Mouse (Mus musculus): Measurements from ENCODE around the gene Nfic.

DNA sequence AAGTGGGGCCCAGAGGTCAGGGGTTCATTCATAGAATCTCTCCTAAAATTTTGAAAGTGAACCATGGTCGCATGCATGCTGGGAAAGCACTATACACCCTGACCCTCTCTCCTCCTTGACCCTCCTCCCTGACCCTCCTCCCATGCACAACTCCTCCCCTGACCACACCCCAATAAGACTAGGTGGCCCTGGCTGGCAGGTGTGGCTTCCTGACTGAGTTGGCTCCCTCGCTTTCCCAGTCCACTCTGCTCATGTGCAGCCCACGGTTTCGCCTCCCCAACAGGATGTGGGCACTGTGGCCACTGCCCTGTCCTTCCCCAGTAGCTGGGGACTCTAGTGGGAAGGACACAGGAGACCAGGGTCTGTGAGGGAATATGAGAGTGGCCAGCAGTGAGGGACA lies 45.1 kb downstream of the Nfic start:
- no peak for TF ChIP-seq CTCF (IDR thresholded peaks at IDR 0.05; ENCODE audit: low read depth)
- no peak for TF ChIP-seq EP300 (IDR thresholded peaks at IDR 0.05; ENCODE audit: low read depth)

Measured in liver, postnatal 0 days (tissue).